Mouse (Mus musculus): ENCODE measurements at regions not wholly inside any gene's neighbourhood (a gene's known extent, or its start where the extent isn't known, plus 50 kb on each side); places are given as distances from the start of the nearest gene placed in this dataset.

GRCm38 (mm10) chr8:92158219-92158618 is 199.2 kb upstream of the Irx5 start:
- TF ChIP-seq POLR2A (IDR thresholded peaks at IDR 0.05; ENCODE audit: low read depth, low read length) (no peak), CTCF (conservative IDR thresholded peaks at IDR 0.05; ENCODE audit: insufficient read depth, insufficient read length, low read depth, low read length) (no peak)

Measured in kidney, adult 2 months (tissue).